Mouse (Mus musculus) right cerebral cortex, postnatal 36 days (tissue): Measurements from ENCODE around the gene Psmd11.
"Not testable (repeated sequence)": the region's sequence is repeated elsewhere in the genome, so short reads cannot be mapped to it uniquely, and the experiment has no call there.

Experiments
- DNase-seq, 2 experiments: peaks; one replicate each; pipeline ENCODE4 v3.0.0; 2022; ENCODE audit warnings: low spot score in 2 of 2, mixed read lengths in 1 of 2

The Psmd11 gene

GRCm38 (mm10) chr11:80428381-80429008 is at the start of gene Psmd11:
Psmd11 (plus strand) TSS chr11:80428615.
- DNase-seq: peak; percentile 94 to 97

GRCm38 (mm10) chr11:80379184-80379583 is 49.2 kb upstream of the Psmd11 start:
- DNase-seq: not testable (repeated sequence)

DNA sequence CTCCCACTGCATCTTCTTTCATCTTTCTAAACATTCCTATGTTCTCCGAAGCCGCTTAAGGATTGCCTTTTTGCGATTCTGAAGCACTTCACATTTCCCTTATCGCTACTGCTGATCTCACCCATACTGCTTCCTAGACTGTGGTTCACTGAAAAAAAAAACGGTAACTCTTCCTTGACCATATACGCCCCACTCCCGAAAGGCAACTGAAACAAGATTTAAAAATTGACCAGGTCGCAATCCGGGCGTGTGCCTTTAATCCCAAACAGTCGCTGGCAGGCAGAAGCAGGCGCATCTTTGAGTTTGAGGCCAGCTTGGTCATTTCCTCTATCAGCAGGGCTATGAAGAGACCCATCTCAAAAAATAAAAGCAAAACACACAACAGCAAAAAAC is 45.8 kb upstream of the Psmd11 start:
- DNase-seq: no peak

DNA sequence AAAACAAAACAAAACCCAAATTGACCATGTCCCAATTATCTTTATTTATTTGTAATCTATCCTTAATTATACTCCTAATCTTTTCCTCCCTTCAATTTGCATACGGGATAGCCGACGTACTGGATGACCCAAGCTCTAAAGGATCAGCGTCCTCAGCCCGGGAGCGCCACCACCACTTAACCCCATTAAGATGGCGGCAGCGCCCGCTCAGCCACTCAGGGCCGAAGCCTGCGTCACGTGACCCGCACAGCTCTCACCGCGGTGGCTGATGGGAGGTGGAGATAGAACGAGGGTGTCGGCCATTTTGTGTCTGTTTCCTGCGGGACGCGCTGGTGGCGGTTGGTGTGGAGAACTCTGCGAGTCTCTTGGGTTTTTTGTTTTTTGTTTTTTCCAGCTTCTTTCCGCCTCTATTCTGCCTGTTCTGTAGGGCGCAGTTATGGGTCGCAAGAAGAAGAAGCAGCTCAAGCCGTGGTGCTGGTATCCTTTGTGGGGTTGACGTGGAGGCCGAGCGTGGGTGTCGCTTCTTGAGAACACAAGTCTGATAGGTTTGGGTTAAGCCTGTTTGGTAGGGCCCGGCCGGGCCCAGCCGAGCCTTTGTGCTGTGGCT is 45.3 kb upstream of the Psmd11 start, which contains the start of gene Zfp207:
Gene Zfp207, plus strand, starts transcription at position 261 of the 607 bp plus-strand sequence.
- peak; percentile 96 to 97 for DNase-seq

DNA sequence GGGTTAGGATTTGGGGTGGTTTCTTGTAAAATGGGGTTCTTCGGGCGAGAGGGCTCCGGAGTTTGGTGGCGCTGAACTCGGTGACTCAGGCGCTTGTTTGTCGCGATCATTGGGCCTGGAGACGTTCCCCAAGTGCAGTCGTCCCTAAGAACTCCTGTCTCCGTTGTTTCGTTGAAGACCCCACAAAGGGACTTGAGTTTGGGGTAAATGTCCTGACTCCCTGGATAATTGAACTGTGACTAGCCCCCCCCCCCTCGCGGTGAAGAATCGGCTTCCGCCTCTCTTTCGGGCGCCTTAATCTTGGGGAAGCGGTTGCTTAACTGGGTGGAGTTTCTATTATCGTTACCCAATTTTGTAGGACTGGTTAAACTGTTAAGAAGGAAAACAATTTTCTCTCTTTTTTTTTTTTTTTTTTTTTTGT is 44.8 kb upstream of the Psmd11 start:
- no peak for DNase-seq

DNA sequence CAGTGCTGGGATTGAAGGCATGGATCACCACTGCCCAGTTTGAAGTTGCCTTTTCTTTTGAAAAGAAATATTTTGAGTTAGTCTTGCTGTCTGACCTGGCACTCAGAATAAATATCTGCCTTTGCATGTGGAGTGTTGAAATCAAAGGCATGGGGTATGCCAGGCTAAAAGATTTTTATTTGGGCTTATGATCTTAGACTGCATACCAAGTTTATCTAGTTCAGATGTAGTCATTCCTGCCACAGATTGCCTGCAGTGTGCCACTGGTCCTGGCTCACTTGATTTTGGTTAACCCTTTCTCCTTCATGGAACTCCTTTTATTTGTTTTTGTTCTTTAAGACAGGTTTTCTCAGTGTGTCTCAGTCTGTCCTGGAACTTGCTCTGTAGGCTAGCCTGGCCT is 44.0 kb upstream of the Psmd11 start:
- DNase-seq: no peak

- DNase-seq: no peak
Observed at GRCm38 (mm10) chr11:80385055-80385454, 43.4 kb upstream of the Psmd11 start.

DNA sequence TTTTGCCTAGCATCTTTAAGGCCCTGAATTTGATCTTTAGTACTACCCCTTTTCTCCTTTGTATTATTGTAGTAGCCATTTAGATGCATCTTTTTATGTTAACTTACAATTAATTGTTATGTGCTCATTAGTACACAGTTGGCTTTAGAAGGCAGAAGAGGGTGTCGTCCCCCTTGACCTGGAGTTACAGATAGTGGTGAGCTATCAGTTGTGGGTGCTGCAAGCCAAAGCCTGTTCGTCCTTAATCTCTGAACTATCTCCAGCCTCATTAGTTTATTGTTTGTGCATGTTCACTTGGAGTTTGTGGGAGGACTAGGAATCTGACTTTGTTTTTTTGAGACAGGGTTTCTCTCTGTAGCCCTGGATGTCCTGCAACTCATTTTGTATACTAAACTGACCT is 41.6 kb upstream of the Psmd11 start:
- no peak for DNase-seq

DNA sequence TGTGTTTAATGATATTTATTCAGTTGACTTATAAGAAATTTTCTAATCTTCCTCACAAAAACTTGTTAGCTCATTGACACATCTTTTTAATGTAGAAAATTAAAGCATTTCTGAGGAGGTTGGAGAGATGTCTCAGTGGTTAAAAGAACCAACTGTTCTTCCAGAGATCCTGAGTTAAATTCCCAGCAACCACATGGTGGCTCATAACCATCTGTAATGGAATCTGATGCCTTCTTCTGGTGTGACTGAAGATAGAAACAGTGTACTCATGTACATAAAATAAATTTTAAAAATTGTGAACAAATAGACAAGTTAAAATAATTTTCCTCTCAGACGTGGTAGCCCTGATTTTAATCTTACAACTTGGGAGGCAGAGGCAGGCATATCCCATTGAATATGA is 38.5 kb upstream of the Psmd11 start:
- no peak for DNase-seq

- no peak for DNase-seq
Observed at GRCm38 (mm10) chr11:80391407-80392120, 36.9 kb upstream of the Psmd11 start.

GRCm38 (mm10) chr11:80395930-80396329 is 32.5 kb upstream of the Psmd11 start:
- no peak for DNase-seq

GRCm38 (mm10) chr11:80396617-80397016 is 31.8 kb upstream of the Psmd11 start:
- no peak for DNase-seq

GRCm38 (mm10) chr11:80407878-80408277 is 20.5 kb upstream of the Psmd11 start:
- DNase-seq: not testable (repeated sequence)

DNA sequence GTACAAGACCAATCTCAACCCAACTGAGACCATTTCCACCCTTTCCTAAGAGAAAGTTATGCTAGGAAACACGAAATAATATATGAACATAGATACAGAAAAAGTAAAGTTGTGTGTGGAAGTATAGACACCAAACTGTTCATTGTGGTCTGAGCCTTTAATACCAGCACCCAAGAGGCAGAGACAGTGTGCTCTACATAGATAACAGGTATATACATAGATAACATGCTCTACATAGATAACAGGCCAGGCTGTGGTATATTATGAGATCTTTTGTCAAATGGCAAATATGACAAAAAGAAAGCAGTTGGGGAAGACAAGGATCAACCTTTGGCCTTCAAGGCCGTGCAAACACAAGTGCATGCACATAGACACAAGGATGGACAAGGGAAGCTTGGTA is 18.0 kb upstream of the Psmd11 start:
- DNase-seq: no peak

DNA sequence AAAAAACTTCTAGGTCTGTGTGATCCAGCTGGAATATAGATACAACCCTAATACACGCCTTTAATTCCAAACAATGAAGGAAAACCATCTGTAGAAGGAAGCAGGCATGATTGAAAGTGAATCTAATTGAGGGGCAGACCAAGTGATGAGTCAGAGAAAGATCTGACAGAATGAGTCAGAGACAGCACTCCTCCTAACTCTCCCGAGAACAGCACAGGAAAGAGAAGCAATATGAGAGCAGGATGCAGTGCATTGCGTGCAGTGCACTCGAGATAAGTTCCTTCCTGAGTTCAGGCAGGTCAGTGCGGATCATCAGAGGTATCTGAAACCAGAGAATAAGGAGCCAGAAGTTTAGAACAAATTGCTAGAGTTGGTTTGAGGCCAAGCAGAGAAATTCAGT is 11.3 kb upstream of the Psmd11 start:
- DNase-seq: no peak

DNA sequence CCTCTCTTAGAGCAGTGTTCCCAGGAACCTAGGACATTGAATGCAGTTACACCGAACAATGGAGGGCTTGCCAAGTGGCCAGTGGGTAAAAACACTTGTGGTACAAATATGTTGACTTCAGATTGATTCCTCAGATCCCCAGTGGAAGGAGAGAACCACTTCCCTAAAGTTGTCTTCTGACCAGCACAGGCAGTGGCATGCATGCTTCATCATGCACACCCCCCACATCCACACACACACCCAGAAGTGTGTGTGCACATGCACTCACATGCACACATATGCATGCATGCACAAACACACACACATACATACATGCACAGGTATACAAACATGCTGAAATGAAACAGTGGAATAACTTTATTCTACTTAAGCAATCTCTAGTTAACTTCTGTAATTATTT is 8.7 kb upstream of the Psmd11 start:
- DNase-seq: no peak

DNA sequence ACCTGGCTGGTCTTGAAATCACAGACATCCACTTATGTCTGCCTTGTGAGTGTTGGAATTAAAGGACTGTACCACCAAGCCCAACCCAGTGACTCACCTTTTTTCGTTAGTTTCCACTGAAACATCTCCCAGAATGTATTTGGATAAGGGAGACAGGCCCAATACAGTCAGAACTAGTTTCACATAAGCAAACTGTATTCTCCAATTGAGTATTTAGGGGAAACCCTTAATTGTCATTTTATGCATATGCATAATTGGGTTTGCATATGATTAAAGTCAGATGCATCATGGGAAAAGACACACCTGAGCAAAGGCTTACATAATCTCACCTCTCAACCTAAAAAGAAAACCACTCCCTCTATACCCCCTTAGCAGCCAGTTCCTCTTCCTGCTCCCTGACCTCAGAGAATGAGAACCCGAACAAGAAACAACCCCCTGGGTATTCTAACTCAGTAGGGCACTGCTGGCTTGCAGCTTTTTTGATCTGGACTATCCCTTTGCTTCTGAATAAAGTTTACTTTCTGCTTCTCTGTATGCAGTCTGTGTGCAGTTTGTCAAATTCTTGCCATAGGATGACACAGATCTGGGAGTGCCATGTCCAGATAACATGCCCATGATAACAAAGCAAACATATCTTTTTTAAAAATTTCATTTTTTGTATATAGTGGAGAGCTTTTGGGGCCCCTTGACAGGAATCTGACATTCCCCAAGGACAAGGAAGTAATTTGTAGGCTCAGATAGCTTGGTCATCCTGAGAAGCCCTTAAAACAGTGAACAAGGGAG is 8.0 kb upstream of the Psmd11 start:
- no peak for DNase-seq

DNA sequence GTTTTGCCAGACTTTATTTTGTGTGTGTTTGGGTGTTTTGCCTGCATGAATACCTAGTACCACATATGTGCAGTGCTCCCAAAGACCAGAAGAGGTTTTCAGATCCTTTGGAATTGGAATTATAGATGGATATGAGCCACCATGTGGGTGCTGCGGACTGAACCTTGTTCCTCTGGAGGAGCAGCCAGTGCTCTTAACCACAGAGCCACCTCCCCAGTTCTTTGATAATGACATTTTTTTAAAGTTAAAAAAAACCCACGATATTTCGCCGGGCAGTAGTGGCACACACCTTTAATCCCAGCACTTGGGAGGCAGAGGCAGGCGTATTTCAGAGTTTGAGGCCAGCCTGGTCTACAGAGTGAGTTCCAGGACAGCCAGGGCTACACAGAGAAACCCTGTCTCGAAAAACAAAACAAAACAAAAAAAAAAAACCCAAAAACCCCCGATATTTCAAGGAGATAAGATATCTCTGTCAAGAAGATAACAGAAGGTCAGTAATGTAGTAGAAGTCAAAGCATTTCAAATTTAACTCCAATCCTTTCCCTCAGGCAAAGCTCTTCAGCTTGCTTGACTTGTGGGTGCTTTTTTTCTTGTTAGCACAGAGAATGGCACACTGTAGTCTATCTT is 6.9 kb upstream of the Psmd11 start:
- DNase-seq: no peak

GRCm38 (mm10) chr11:80424691-80425090 is 3.7 kb upstream of the Psmd11 start:
- no peak for DNase-seq

- no peak for DNase-seq
Observed at GRCm38 (mm10) chr11:80425247-80425778, 3.1 kb upstream of the Psmd11 start.

DNA sequence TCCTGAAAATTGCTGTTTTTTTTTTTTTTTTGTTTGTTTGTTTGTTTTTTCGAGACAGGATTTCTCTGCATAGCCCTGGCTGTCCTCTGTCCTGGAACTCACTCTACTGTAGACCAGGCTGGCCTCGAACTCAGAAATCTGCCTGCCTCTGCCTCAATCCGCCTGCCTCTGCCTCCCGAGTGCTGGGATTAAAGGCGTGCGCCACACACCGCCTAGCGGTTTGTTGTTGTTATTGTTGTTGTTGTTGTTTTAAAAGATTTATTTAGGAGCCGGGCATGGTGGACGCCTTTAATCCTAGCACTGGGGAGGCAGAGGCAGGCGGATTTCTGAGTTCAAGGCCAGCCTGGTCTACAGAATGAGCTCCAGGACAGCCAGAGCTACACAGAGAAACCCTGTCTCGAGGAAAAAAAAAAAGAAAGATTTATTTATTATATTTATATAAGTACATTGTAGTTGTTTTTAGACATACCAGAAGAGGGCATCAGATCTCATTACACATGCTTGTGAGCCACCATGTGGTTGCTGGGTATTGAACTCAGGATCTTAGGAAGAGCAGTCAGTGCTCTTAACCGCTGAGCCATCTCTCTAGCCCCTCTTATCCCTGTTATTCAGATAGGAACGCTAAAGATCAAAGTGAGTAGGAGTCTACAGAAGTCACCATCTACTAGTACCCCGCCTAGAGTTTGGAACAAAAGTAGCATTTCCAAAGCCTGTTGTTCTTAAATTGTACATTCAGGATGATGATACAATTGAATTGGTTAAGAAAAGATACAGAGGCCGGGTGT is 2.2 kb upstream of the Psmd11 start:
- not testable (repeated sequence) for DNase-seq
